Mouse (Mus musculus): ENCODE measurements around the gene Mgmt. TPM values are rescaled to one million over a fixed set of nuclear protein-coding genes. Genes with fewer than 3 reads are reported as not detected.

Mgmt gene
- 2.7 and 3.6 TPM in 2 replicates for polyA plus RNA-seq (2015; fragmentation: Nextera tagmentation; extraction: Ambion mirVana)

DNA sequence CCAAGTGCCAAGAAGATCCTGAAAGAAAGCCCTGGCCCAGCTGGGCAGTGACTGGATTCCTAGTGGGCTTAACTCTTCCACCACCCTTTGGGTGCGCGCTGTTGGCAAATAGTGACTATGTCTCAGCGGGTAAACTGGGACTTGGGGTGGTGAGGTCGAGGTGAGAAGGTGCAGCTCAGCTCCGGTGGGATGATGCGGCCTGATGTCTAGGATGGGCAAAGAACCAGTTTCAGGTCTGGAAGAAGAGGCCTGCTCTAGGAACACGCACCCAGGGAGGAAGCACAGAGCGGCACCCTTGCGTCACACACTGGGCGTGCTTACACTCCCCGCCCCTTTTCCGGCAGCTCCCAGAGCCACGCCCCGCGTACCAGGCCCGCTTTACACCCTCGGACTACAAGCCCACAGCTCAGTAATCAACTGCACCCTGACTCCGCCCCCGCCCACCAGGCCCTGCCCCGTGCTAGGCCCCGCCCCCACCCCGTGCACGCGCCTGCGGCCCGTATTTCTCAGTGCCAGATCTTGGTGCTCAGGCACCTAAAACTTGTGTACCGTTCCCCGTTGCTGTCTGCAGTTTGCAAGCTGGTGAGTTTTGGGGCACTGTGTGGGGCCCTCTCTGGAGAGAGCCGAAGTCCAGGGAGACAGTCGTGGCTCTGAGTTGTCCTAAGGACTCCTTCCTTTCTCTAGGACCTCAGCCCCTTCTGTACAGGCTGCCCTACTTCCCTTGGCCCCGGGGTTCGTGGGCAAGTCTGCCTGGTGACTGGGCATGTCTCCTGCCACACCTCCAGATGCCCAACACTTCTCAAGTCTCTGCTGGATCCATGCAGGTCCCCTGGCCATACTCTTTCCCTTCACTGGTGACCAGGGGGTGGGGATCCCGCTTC lies at the start of gene Mgmt:
Gene Mgmt (plus strand): TSS at position 509 of the 881 bp plus-strand sequence.

Measured in spleen, postnatal 0 days (tissue).